Mouse (Mus musculus): Measurements from ENCODE around the gene Itga5. TPM values are rescaled to one million over a fixed set of nuclear protein-coding genes. Genes with fewer than 3 reads are reported as not detected.
A peak's percentile ranks its signal among the peaks of the same experiment; 100 is the strongest.
"Not testable (repeated sequence)": the region's sequence is repeated elsewhere in the genome, so short reads cannot be mapped to it uniquely, and the experiment has no call there.

The Itga5 gene
- 32.8 and 41.3 TPM in 2 replicates for polyA plus RNA-seq (2015; fragmentation: Nextera tagmentation; extraction: Ambion mirVana)

DNA sequence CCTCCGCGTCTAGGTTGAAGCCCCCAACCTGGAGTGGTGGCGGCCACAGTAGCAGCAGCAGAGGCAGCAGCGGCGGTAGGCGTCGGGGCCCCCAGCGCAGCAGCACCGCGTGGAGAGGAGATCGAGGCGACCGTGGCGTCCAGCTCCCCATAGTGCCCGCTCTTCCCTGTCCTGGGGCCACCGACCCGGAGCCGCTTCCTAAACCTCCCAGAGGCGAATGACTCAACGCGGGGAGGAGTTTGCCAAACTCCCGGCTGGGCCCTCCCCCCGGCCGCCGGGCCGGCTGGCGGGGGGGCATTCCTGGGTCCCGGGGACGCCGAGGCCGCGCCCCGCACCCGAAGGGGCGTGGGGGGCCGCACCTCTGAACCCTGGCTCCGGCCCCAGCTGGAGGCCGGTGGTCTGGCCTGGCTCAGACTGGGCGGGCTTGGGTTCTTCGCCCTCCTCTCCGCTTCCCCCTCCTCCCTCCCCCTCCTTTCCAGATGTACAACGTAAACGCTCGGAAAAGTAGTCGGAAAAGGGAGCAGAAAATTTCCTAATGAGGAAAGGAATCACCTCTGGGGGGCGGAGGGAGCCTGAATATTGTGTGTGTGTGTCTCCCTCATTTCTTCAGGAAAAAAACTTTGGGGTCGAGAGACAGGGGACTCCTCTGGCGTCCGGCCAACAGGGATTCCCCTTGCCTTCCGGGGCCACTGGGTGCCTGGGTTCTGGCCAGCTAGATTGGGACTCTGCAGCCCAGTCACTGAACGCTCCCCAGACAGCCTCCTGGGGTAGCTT, at the start of gene Itga5:
Gene Itga5 (minus strand): TSS at position 388 of the 774 bp plus-strand sequence.
- Histone ChIP-seq H3K9me3 (replicated peaks) (no peaks in the 10 kb centered on the region), H3K27me3 (0 out of 2 replicates have a peak, but pooled peaks cover 3% of the 10 kb centered on the region)
- under 1% methylated on average over 49 of the region's 51 CpGs for WGBS

GRCm38 (mm10) chr15:103405586-103405985, 39.0 kb upstream of the Itga5 start:
- 95% methylated on average over 2 of the region's 3 CpGs for WGBS
- not testable (repeated sequence) for H3K4me3 ChIP-seq (replicated peaks); H3K36me3 ChIP-seq; H3K4me2 ChIP-seq; H3K27ac ChIP-seq; ATAC-seq (replicated peaks; ENCODE audit: low FRiP score); H3K4me1 ChIP-seq; H3K27me3 ChIP-seq; H3K9ac ChIP-seq; H3K9me3 ChIP-seq (replicated peaks)

More for the DNA sequence above, at the start of gene Itga5:
- H3K4me1 ChIP-seq, result peaks cover 46% of the 10 kb centered on the region
- H3K27ac ChIP-seq, result peak within 1 kb of the TSS; percentile 84
- H3K9ac ChIP-seq, result peak within 1 kb of the TSS; percentile 68
- H3K4me2 ChIP-seq, result peak within 1 kb of the TSS; percentile 83
- H3K36me3 ChIP-seq, result no peaks in the 10 kb centered on the region
- peak within 1 kb of the TSS; percentile 67 for H3K4me3 ChIP-seq (replicated peaks)
- peak; percentile 83 for ATAC-seq (replicated peaks; ENCODE audit: low FRiP score)

GRCm38 (mm10) chr15:103401361-103401760, 34.8 kb upstream of the Itga5 start:
- Histone ChIP-seq H3K4me2 (no peak overlapping the region), H3K4me1 (no peaks in the 10 kb centered on the region), H3K9ac (no peak overlapping the region), H3K27ac (no peak overlapping the region), H3K27me3 (no peaks in the 10 kb centered on the region), H3K9me3 (replicated peaks) (no peaks in the 10 kb centered on the region), H3K36me3 (no peaks in the 10 kb centered on the region), H3K4me3 (replicated peaks) (no peak overlapping the region)
- no peak for ATAC-seq (replicated peaks; ENCODE audit: low FRiP score)
- 91% methylated on average over 5 of the region's 5 CpGs for WGBS

- H3K4me1 ChIP-seq, result no peaks in the 10 kb centered on the region
- no peak for ATAC-seq (replicated peaks; ENCODE audit: low FRiP score)
These were observed 27.0 kb upstream of the Itga5 start for GRCm38 (mm10) chr15:103393577-103393976.

GRCm38 (mm10) chr15:103388556-103389145, 22.1 kb upstream of the Itga5 start:
- Histone ChIP-seq H3K4me3 (replicated peaks) (no peak overlapping the region), H3K9me3 (replicated peaks) (no peaks in the 10 kb centered on the region), H3K27me3 (no peaks in the 10 kb centered on the region), H3K4me1 (peaks cover 3% of the 10 kb centered on the region), H3K9ac (no peak overlapping the region), H3K27ac (no peak overlapping the region), H3K36me3 (no peaks in the 10 kb centered on the region), H3K4me2 (no peak overlapping the region)
- 50% methylated on average over 4 of the region's 4 CpGs for WGBS
- ATAC-seq (replicated peaks; ENCODE audit: low FRiP score), result no peak

More at GRCm38 (mm10) chr15:103393577-103393976, 27.0 kb upstream of the Itga5 start:
- H3K9me3 ChIP-seq (replicated peaks), result no peaks in the 10 kb centered on the region
- no peak overlapping the region for H3K4me3 ChIP-seq (replicated peaks)
- no peak overlapping the region for H3K4me2 ChIP-seq
- no peaks in the 10 kb centered on the region for H3K36me3 ChIP-seq
- H3K27ac ChIP-seq, result no peak overlapping the region
- H3K9ac ChIP-seq, result no peak overlapping the region
- H3K27me3 ChIP-seq, result no peaks in the 10 kb centered on the region

GRCm38 (mm10) chr15:103383771-103384488, 17.4 kb upstream of the Itga5 start:
- Histone ChIP-seq H3K27ac (peak overlapping the region; percentile 79), H3K36me3 (no peaks in the 10 kb centered on the region), H3K9ac (no peak overlapping the region), H3K27me3 (no peaks in the 10 kb centered on the region), H3K4me3 (replicated peaks) (peak overlapping the region; percentile 15; the same call in 1 of the 2 replicates), H3K4me1 (peaks cover 15% of the 10 kb centered on the region), H3K9me3 (replicated peaks) (no peaks in the 10 kb centered on the region), H3K4me2 (peak overlapping the region; percentile 28)
- ATAC-seq (replicated peaks; ENCODE audit: low FRiP score), result no peak; the same call in 1 of the 2 replicates
- WGBS, result 59% methylated on average over 7 of the region's 7 CpGs

GRCm38 (mm10) chr15:103382795-103383406, 16.3 kb upstream of the Itga5 start:
- Histone ChIP-seq H3K27ac (peak overlapping the region; percentile 79), H3K27me3 (no peaks in the 10 kb centered on the region), H3K4me2 (peak overlapping the region; percentile 28), H3K4me3 (replicated peaks) (peak overlapping the region; percentile 15; the same call in 1 of the 2 replicates), H3K4me1 (peaks cover 23% of the 10 kb centered on the region), H3K36me3 (no peaks in the 10 kb centered on the region), H3K9ac (no peak overlapping the region), H3K9me3 (replicated peaks) (no peaks in the 10 kb centered on the region)
- WGBS, result 7% methylated on average over 5 of the region's 5 CpGs
- ATAC-seq (replicated peaks; ENCODE audit: low FRiP score), result peak; percentile 86

DNA sequence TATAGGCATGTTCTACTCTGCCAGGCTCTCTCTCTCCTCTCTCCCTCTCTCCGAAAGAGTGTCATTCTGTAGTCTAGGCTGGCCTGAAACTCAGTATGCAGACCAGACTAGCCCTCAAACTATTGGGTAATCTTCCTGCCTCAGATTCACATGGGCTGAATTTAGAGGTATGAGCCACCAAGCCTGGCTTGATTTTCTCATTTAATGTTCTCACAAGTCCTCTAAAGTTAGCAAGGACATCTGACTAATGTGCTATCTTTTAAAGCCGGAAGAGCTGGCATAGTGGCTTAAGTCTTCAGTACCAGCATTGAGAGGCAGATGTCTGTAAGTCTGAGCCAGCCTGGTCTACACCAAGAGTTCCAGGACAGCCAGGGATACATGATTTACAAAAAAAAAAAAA, 15.5 kb upstream of the Itga5 start:
- no peak overlapping the region for H3K4me2 ChIP-seq
- no peak overlapping the region for H3K9ac ChIP-seq
- H3K4me3 ChIP-seq (replicated peaks), result no peak overlapping the region
- WGBS, result 87% methylated on average over 2 of the region's 2 CpGs
- H3K27me3 ChIP-seq, result no peaks in the 10 kb centered on the region
- ATAC-seq (replicated peaks; ENCODE audit: low FRiP score), result no peak
- H3K4me1 ChIP-seq, result peaks cover 31% of the 10 kb centered on the region
- H3K9me3 ChIP-seq (replicated peaks), result no peaks in the 10 kb centered on the region
- no peaks in the 10 kb centered on the region for H3K36me3 ChIP-seq
- no peak overlapping the region for H3K27ac ChIP-seq

DNA sequence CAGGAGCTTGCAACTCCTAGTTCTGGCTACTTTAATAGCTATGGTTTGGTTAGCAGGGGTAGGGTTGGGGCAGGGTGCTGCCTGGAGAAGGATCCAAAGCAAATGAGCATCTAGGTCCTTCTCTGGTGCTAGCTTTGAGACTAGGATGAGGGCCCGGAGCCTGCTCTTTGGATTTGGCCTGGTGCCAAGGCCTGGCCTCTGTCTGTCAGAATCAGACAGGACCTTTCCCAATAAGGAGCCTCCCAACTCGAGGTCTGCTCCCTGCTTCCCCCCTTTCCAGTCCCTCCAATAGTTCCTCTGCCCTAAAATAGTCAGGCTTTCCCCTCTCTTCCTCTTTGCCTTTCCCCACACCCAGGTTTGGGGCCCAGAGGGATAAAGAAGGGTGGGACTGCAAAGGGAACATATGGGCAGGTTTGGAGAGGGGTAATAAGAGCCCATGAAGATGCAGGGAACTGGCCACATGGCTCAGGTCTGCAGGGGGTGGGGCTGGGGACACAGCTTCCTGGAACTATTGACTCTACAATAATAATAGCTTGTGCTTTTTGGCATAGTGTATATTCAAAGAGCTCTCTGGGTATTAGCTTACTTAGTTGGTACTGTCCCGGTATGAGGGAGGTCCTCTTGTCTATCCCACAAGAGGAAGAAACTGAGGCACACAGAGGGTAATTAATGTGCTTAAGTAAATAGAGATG, 12.2 kb upstream of the Itga5 start:
- H3K27ac ChIP-seq, result peak overlapping the region; percentile 28; the same call in 1 of the 2 replicates
- WGBS, result 46% methylated on average over 3 of the region's 3 CpGs
- H3K36me3 ChIP-seq, result no peaks in the 10 kb centered on the region
- H3K4me2 ChIP-seq, result no peak overlapping the region
- peaks cover 36% of the 10 kb centered on the region for H3K4me1 ChIP-seq
- no peak overlapping the region for H3K4me3 ChIP-seq (replicated peaks)
- H3K27me3 ChIP-seq, result no peaks in the 10 kb centered on the region
- no peak for ATAC-seq (replicated peaks; ENCODE audit: low FRiP score)
- no peaks in the 10 kb centered on the region for H3K9me3 ChIP-seq (replicated peaks)
- no peak overlapping the region for H3K9ac ChIP-seq

DNA sequence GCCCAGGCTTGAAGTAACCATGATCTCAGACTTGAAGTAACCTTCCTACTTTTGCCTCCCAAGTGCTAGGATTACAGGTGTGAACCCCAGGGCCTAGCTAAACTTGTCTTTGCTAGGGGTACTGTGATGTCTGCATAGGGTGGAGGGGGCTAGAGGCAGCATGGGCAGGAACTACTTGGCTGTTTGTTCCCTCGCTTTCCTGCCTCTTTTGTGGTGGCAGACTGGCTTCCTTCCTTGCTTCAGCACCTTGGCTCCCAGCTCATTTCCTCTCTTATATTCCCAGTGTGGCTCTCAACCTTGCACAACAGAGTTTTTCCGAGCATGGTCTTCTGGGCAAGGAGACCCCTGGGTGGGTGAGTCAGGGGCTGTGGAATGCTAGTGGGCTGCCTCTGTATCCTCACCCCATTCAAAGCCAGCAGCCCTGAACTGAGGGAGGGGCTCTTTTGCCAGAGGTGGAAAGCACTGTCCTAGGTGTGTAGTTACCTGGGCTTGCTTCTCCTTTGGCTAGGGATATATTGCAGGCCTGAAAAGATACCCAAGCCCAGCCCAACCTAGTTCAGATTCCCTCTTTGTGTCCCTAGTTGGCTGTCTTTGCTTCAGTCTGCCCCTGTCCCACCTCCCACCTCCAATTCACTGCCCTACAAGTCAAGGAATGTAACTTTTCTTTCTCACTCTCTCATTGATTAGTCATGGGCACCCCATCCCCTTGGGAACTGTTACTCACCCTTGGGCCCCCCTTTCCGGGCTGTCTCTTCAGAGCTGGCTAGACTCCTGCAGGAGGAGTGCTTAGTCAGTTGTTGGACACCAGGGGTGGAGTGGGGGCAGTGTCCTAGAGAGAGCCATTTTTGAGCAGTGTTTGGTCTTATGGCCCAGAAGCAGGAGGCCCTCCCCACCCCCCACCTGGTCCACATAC, 11.4 kb upstream of the Itga5 start:
- no peaks in the 10 kb centered on the region for H3K36me3 ChIP-seq
- H3K27ac ChIP-seq, result peak overlapping the region; percentile 28
- 0 out of 2 replicates have a peak, but pooled peaks have one; percentile 27 for ATAC-seq (replicated peaks; ENCODE audit: low FRiP score)
- 61% methylated on average over 3 of the region's 3 CpGs for WGBS
- H3K9ac ChIP-seq, result no peak overlapping the region
- H3K4me2 ChIP-seq, result no peak overlapping the region
- no peaks in the 10 kb centered on the region for H3K9me3 ChIP-seq (replicated peaks)
- H3K27me3 ChIP-seq, result no peaks in the 10 kb centered on the region
- H3K4me1 ChIP-seq, result peaks cover 28% of the 10 kb centered on the region
- H3K4me3 ChIP-seq (replicated peaks), result no peak overlapping the region

Measured in kidney, embryonic 15.5 days (tissue).